Mouse (Mus musculus) MEL (cell line): ENCODE measurements around the gene Mospd2. TPM values are rescaled to one million over a fixed set of nuclear protein-coding genes. Genes with fewer than 3 reads are reported as not detected.

Experiments
- DNase-seq: peaks from one replicate; pipeline ENCODE4 v3.0.0; 2011; ENCODE audit warnings: low read depth, low spot score
- H3K27ac ChIP-seq: 2 replicates; pipeline ENCODE4 v1.5.1; 2012; ENCODE audit warnings: low read depth, mild to moderate bottlenecking, control low read depth, low read length, moderate library complexity; ENCODE audit not compliant: control insufficient read depth
- H3K27me3 ChIP-seq, 2 experiments: fragments of 150-350 bp in 1 of 2; sonication (generic) in 1 of 2; 2 replicates each; pipeline ENCODE4 v1.6.1; 2012; ENCODE audit warnings: low read length in 2 of 2, mild to moderate bottlenecking in 2 of 2, improper control_type of control experiment in 1 of 2, moderate library complexity in 1 of 2; ENCODE audit not compliant: insufficient read depth in 2 of 2, control insufficient read depth in 1 of 2
- H3K36me3 ChIP-seq, 2 experiments: 2 replicates each; pipeline ENCODE4 v1.6.1; 2012 to 2014; ENCODE audit warnings: low read length in 2 of 2, improper control_type of control experiment in 1 of 2, inconsistent platforms in 1 of 2, mild to moderate bottlenecking in 1 of 2; ENCODE audit not compliant: insufficient read depth in 2 of 2, control insufficient read depth in 1 of 2
- H3K4me1 ChIP-seq, 2 experiments: fragments of 150-350 bp in 1 of 2; sonication (generic) in 1 of 2; 2 replicates each; pipeline ENCODE4 v1.6.1; 2012; ENCODE audit warnings: low read length in 2 of 2, improper control_type of control experiment in 1 of 2, mild to moderate bottlenecking in 1 of 2; ENCODE audit not compliant: insufficient read depth in 2 of 2, control insufficient read depth in 1 of 2
- H3K4me3 ChIP-seq, 2 experiments: fragments of 150-350 bp in 1 of 2; sonication (generic) in 1 of 2; 2 replicates each; pipeline ENCODE4 v1.5.1; 2012; ENCODE audit warnings: low read depth in 2 of 2, low read length in 2 of 2, mild to moderate bottlenecking in 2 of 2, moderate library complexity in 2 of 2, control low read depth in 1 of 2, improper control_type of control experiment in 1 of 2; ENCODE audit not compliant: control insufficient read depth in 1 of 2, insufficient read depth in 1 of 2
- H3K79me2 ChIP-seq: 2 replicates; pipeline ENCODE4 v1.6.1; 2012; ENCODE audit warnings: mild to moderate bottlenecking, low read length, moderate library complexity; ENCODE audit not compliant: control insufficient read depth, poor library complexity, insufficient read depth
- H3K9ac ChIP-seq: 2 replicates; pipeline ENCODE4 v1.6.1; 2012; ENCODE audit warnings: low read depth, mild to moderate bottlenecking, control low read depth, low read length, moderate library complexity; ENCODE audit not compliant: control insufficient read depth, poor library complexity, severe bottlenecking
- H3K9me3 ChIP-seq: fragments of 150-350 bp; sonication (generic); replicated peaks from 2 replicates; pipeline ENCODE4 v1.6.1; 2012; ENCODE audit warnings: mild to moderate bottlenecking, low read length, improper control_type of control experiment, moderate library complexity; ENCODE audit not compliant: insufficient read depth
- BHLHE40 ChIP-seq: IDR thresholded peaks from 2 replicates; pipeline ENCODE4 v1.6.1; 2012; ENCODE audit warnings: low read depth, mild to moderate bottlenecking, inconsistent platforms, low read length, improper control_type of control experiment, borderline replicate concordance
- CHD1 ChIP-seq: IDR thresholded peaks from 2 replicates; pipeline ENCODE4 v1.6.1; 2012; ENCODE audit warnings: low read depth, mild to moderate bottlenecking, inconsistent platforms, low read length, improper control_type of control experiment
- CTCF ChIP-seq, 3 experiments: IDR thresholded peaks in 2 of 3; conservative IDR thresholded peaks in 1 of 3; 2 replicates each; pipeline ENCODE4 v1.5.1; 2011 to 2012; ENCODE audit warnings: low read length in 3 of 3, low read depth in 2 of 3, mild to moderate bottlenecking in 2 of 3, improper control_type of control experiment in 1 of 3, inconsistent platforms in 1 of 3, mixed read lengths in 1 of 3, moderate library complexity in 1 of 3; ENCODE audit not compliant: control insufficient read depth in 1 of 3, insufficient read depth in 1 of 3, poor library complexity in 1 of 3, severe bottlenecking in 1 of 3
- E2F4 ChIP-seq: IDR thresholded peaks from 2 replicates; pipeline ENCODE4 v1.6.1; 2011; ENCODE audit warnings: low read depth, low read length, improper control_type of control experiment, borderline replicate concordance
- ELF1 ChIP-seq: IDR thresholded peaks from 2 replicates; pipeline ENCODE4 v1.6.1; 2014; ENCODE audit warnings: low read depth, mild to moderate bottlenecking, inconsistent platforms, low read length, improper control_type of control experiment, moderate library complexity
- EP300 ChIP-seq, 2 experiments: IDR thresholded peaks; 2 replicates each; pipeline ENCODE4 v1.6.1; 2011; ENCODE audit warnings: improper control_type of control experiment in 2 of 2, low read length in 2 of 2, low read depth in 1 of 2, mild to moderate bottlenecking in 1 of 2
- ETS1 ChIP-seq: IDR thresholded peaks from 2 replicates; pipeline ENCODE4 v1.6.1; 2012; ENCODE audit warnings: low read depth, mild to moderate bottlenecking, inconsistent platforms, low read length, improper control_type of control experiment, moderate library complexity
- GATA1 ChIP-seq: IDR thresholded peaks from 2 replicates; pipeline ENCODE4 v1.6.1; 2011; ENCODE audit warnings: low read depth, low read length, improper control_type of control experiment
- HCFC1 ChIP-seq: IDR thresholded peaks from 2 replicates; pipeline ENCODE4 v1.6.1; 2012; ENCODE audit warnings: low read depth, mild to moderate bottlenecking, inconsistent platforms, low read length, improper control_type of control experiment, moderate library complexity
- KAT2A ChIP-seq: conservative IDR thresholded peaks from 2 replicates; pipeline ENCODE4 v1.6.1; 2012; ENCODE audit warnings: low read depth, low read length, improper control_type of control experiment, inconsistent platforms
- MAFK ChIP-seq: IDR thresholded peaks from 2 replicates; pipeline ENCODE4 v1.6.1; 2011; ENCODE audit warnings: low read depth, mild to moderate bottlenecking, low read length, improper control_type of control experiment, borderline replicate concordance
- MAX ChIP-seq: IDR thresholded peaks from 2 replicates; pipeline ENCODE4 v1.6.1; 2011; ENCODE audit warnings: low read length, improper control_type of control experiment
- MAZ ChIP-seq: IDR thresholded peaks from 2 replicates; pipeline ENCODE4 v1.6.1; 2012; ENCODE audit warnings: low read depth, mild to moderate bottlenecking, inconsistent platforms, low read length, improper control_type of control experiment
- MEF2A ChIP-seq: IDR thresholded peaks from 2 replicates; pipeline ENCODE4 v1.6.1; 2014; ENCODE audit warnings: low read depth, mild to moderate bottlenecking, inconsistent platforms, low read length, improper control_type of control experiment; ENCODE audit not compliant: poor library complexity, insufficient replicate concordance, severe bottlenecking; ENCODE audit errors: extremely low read depth
- MXI1 ChIP-seq: IDR thresholded peaks from 2 replicates; pipeline ENCODE4 v1.6.1; 2011; ENCODE audit warnings: mild to moderate bottlenecking, low read depth, low read length, improper control_type of control experiment
- MYB ChIP-seq: IDR thresholded peaks from 2 replicates; pipeline ENCODE4 v1.6.1; 2011; ENCODE audit warnings: mild to moderate bottlenecking, low read depth, low read length, improper control_type of control experiment
- NRF1 ChIP-seq: IDR thresholded peaks from 2 replicates; pipeline ENCODE4 v1.6.1; 2014; ENCODE audit warnings: low read depth, mild to moderate bottlenecking, inconsistent platforms, low read length, improper control_type of control experiment, moderate library complexity; ENCODE audit not compliant: poor library complexity, insufficient read depth, severe bottlenecking
- POLR2A ChIP-seq, 2 experiments: IDR thresholded peaks; 2 replicates each; pipeline ENCODE4 v1.6.1; 2011 to 2012; ENCODE audit warnings: low read length in 2 of 2, mild to moderate bottlenecking in 2 of 2, control low read depth in 1 of 2, improper control_type of control experiment in 1 of 2, low read depth in 1 of 2, moderate library complexity in 1 of 2; ENCODE audit not compliant: control insufficient read depth in 1 of 2, insufficient read depth in 1 of 2, poor library complexity in 1 of 2
- POLR2AphosphoS2 ChIP-seq: IDR thresholded peaks from 2 replicates; pipeline ENCODE4 v1.6.1; 2011; ENCODE audit warnings: low read length, improper control_type of control experiment
- RAD21 ChIP-seq: IDR thresholded peaks from 2 replicates; pipeline ENCODE4 v1.6.1; 2011; ENCODE audit warnings: mild to moderate bottlenecking, low read depth, low read length, improper control_type of control experiment
- RCOR1 ChIP-seq: IDR thresholded peaks from 2 replicates; pipeline ENCODE4 v1.6.1; 2012; ENCODE audit warnings: low read depth, mild to moderate bottlenecking, inconsistent platforms, low read length, improper control_type of control experiment
- SIN3A ChIP-seq: IDR thresholded peaks from 2 replicates; pipeline ENCODE4 v1.6.1; 2012; ENCODE audit warnings: low read length, improper control_type of control experiment, inconsistent platforms
- SMC3 ChIP-seq: IDR thresholded peaks from 2 replicates; pipeline ENCODE4 v1.6.1; 2011; ENCODE audit warnings: low read depth, low read length, improper control_type of control experiment
- TAL1 ChIP-seq: IDR thresholded peaks from 2 replicates; pipeline ENCODE4 v1.6.1; 2012; ENCODE audit warnings: mild to moderate bottlenecking, inconsistent platforms, low read length, moderate library complexity, mixed read lengths
- TBP ChIP-seq: IDR thresholded peaks from 2 replicates; pipeline ENCODE4 v1.8.0; 2011; ENCODE audit warnings: low read depth, low read length, improper control_type of control experiment
- TCF12 ChIP-seq: IDR thresholded peaks from 2 replicates; pipeline ENCODE4 v1.6.1; 2014; ENCODE audit warnings: low read depth, mild to moderate bottlenecking, inconsistent platforms, low read length, improper control_type of control experiment, moderate library complexity
- UBTF ChIP-seq: IDR thresholded peaks from 2 replicates; pipeline ENCODE4 v1.6.1; 2012; ENCODE audit warnings: low read depth, mild to moderate bottlenecking, inconsistent platforms, low read length, improper control_type of control experiment, moderate library complexity, borderline replicate concordance; ENCODE audit not compliant: insufficient read depth
- USF2 ChIP-seq, 2 experiments: IDR thresholded peaks; 2 replicates each; pipeline ENCODE4 v1.6.1; 2011 to 2012; ENCODE audit warnings: improper control_type of control experiment in 2 of 2, low read length in 2 of 2, borderline replicate concordance in 1 of 2, inconsistent platforms in 1 of 2, low read depth in 1 of 2, mild to moderate bottlenecking in 1 of 2; ENCODE audit not compliant: insufficient read depth in 1 of 2
- ZC3H11A ChIP-seq: IDR thresholded peaks from 2 replicates; pipeline ENCODE4 v1.6.1; 2012; ENCODE audit warnings: low read depth, mild to moderate bottlenecking, inconsistent platforms, low read length, improper control_type of control experiment
- ZKSCAN1 ChIP-seq: IDR thresholded peaks from 2 replicates; pipeline ENCODE4 v1.6.1; 2012; ENCODE audit warnings: low read depth, mild to moderate bottlenecking, inconsistent platforms, low read length, improper control_type of control experiment, moderate library complexity
- ZMIZ1 ChIP-seq: IDR thresholded peaks from 2 replicates; pipeline ENCODE4 v1.6.1; 2012; ENCODE audit warnings: low read depth, mild to moderate bottlenecking, inconsistent platforms, low read length, improper control_type of control experiment, moderate library complexity
- ZNF384 ChIP-seq: IDR thresholded peaks from 2 replicates; pipeline ENCODE4 v1.6.1; 2012; ENCODE audit warnings: low read depth, mild to moderate bottlenecking, inconsistent platforms, low read length, improper control_type of control experiment
- polyA plus RNA-seq, 2 experiments: library from polyadenylated mRNA; stranded (reverse) in 1 of 2; unstranded in 1 of 2; fragments of >175 nt in 1 of 2; fragments of >200 nt in 1 of 2; gene quantifications; 2 replicates each; pipeline versions ENCODE4 v1.2.1 to v1.2.4; 2012; ENCODE audit warnings: low replicate concordance in 2 of 2, low read depth in 1 of 2; ENCODE audit not compliant: insufficient read length in 2 of 2, insufficient read depth in 1 of 2, missing spikeins in 1 of 2
- total RNA-seq: library from RNA; depleted of rRNA; stranded (reverse); fragments of 300-350 nt; gene quantifications from 2 replicates; pipeline ENCODE4 v1.2.3, GENCODE M21; 2012

The Mospd2 gene
- total and polyA plus RNA-seq, 3 experiments = 8.2 to 8.9 TPM; not detected in 1

- no peak for TF ChIP-seq MAX
- Histone ChIP-seq H3K27me3 (no peaks in the 10 kb centered on the region), H3K27ac (no peak overlapping the region), H3K4me1 (peaks cover 0 to 2% of the 10 kb centered on the region in 2 experiments; a peak in 1 of 4 replicates), H3K79me2 (no peaks in the 10 kb centered on the region), H3K4me3 (no peak overlapping the region), H3K36me3 (peaks cover 0 to 5% of the 10 kb centered on the region in 2 experiments; a peak in 2 of 4 replicates), H3K9me3 (no peaks in the 10 kb centered on the region), H3K9ac (no peak overlapping the region)
- DNase-seq = no peak
These were observed 78.3 kb downstream of the Mospd2 start for GRCm38 (mm10) chrX:164901847-164902246.

- H3K4me1 ChIP-seq = peaks cover 0 to 2% of the 10 kb centered on the region in 2 experiments; a peak in 1 of 4 replicates
- H3K9me3 ChIP-seq = no peaks in the 10 kb centered on the region
- H3K27me3 ChIP-seq = no peaks in the 10 kb centered on the region
- H3K9ac ChIP-seq = no peak overlapping the region
- H3K79me2 ChIP-seq = no peaks in the 10 kb centered on the region
- no peak overlapping the region for H3K4me3 ChIP-seq
- H3K36me3 ChIP-seq = peaks cover 0 to 5% of the 10 kb centered on the region in 2 experiments; a peak in 2 of 4 replicates
- peak; percentile 4 for DNase-seq
- no peak overlapping the region for H3K27ac ChIP-seq
- TF ChIP-seq SMC3 (no peak), HCFC1 (no peak), MAFK (no peak), MXI1 (no peak), NRF1 (no peak), TBP (no peak), RAD21 (no peak), TAL1 (no peak), E2F4 (no peak), MEF2A (no peak), ZNF384 (no peak), ZMIZ1 (no peak), KAT2A (no peak), BHLHE40 (no peak), ZKSCAN1 (no peak), MAZ (no peak), GATA1 (peak; percentile 62; the same call in 1 of the 2 replicates), POLR2A (IDR thresholded peaks at IDR 0.05; ENCODE audit: control insufficient read depth in 1 of 2, insufficient read depth in 1 of 2, low read depth in 1 of 2, low read length in 2 of 2, poor library complexity in 1 of 2) (no peak), EP300 (IDR thresholded peaks at IDR 0.05; ENCODE audit: low read depth in 1 of 2, low read length in 2 of 2) (peak in 1 of 2 experiments; percentile 54; a peak in 1 of 4 replicates), ETS1 (peak; percentile 56; the same call in 1 of the 2 replicates), SIN3A (no peak), MYB (no peak), ZC3H11A (no peak), ELF1 (no peak), RCOR1 (no peak), TCF12 (peak; percentile 21; the same call in 1 of the 2 replicates), CTCF (IDR thresholded peaks at IDR 0.05 in 2 of 3, conservative IDR thresholded peaks at IDR 0.05 in 1 of 3; ENCODE audit: control insufficient read depth in 1 of 3, insufficient read depth in 1 of 3, low read depth in 2 of 3, low read length in 3 of 3, poor library complexity in 1 of 3, severe bottlenecking in 1 of 3) (no peak), UBTF (no peak), USF2 (IDR thresholded peaks at IDR 0.05; ENCODE audit: borderline replicate concordance in 1 of 2, insufficient read depth in 1 of 2, low read depth in 1 of 2, low read length in 2 of 2) (no peak), CHD1 (no peak), POLR2AphosphoS2 (no peak)
These were observed 80.4 kb downstream of the Mospd2 start for GRCm38 (mm10) chrX:164899805-164900204.
